Mouse (Mus musculus) embryonic stem cell, embryonic (primary cell): Measurements from ENCODE around the gene Ddt.
"Not testable (repeated sequence)": the region's sequence is repeated elsewhere in the genome, so short reads cannot be mapped to it uniquely, and the experiment has no call there.

Experiments used
- CTCF ChIA-PET, 4 experiments: fragments of 300-600 bp in 2 of 4; fragments of 350-600 bp in 2 of 4; sonication (Branson Sonifier 250); formaldehyde crosslinking; loops; one replicate each; lab custom pipeline; 2022; ENCODE audit warnings: inconsistent platforms in 2 of 4; lab: Charles Lee
- POLR2A ChIA-PET, 4 experiments: fragments of 300-600 bp in 2 of 4; fragments of 350-600 bp in 2 of 4; sonication (Branson Sonifier 250); formaldehyde crosslinking; loops; one replicate each; lab custom pipeline; 2022; ENCODE audit warnings: antibody characterized with exemption in 4 of 4, inconsistent platforms in 1 of 4; lab: Charles Lee

Gene Ddt

DNA sequence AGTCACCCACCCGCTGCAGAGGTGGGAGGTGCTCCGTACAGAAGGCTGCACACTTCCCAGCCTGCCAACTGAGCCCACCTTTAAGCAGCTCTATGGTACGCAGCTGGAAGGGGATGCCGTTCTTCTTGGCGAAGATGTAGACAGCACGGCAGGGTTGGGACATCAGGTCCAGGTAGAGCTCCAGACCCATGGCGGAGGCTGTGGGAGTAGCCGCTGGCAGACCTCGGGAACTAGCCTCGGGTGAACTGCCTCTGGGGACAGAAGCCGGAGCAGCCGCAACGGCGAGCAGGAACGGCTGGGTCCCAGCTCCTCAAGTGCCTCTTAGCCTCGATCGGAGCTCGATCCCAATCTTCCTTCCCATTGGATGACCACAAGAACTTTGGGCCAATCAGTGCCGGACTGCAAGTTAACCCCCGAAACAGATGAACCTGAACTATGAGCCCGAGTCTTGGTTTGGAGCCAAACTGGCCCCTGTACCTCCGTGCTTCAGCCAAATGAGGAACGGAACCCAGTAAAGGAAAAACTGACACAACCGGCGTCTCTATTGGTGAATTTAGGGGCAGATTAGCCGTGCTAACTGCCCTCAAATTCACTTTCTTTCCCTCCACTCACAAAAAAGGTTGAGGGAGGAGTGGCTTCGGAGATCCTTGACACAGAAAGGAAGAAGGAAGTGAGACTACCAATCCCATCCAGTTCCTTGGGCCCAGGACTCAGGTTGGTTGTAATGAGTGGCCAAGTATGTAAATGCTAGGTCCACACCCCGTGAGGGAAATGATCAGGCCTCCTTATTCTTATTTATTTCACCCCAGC lies 7.8 kb upstream of the Ddt start, which contains the start of the genes Gm20441 and Gstt3:
Gm20441 (minus strand) TSS at position 186 of the 810 bp plus-strand sequence.
Gstt3 (minus strand) TSS at position 646 of the 810 bp plus-strand sequence.
- POLR2A ChIA-PET, result interaction anchor here in 3 of 4 experiments (0.6 to 2.4 kb wide), 33 partner anchors 8 to 247 kb away, joined by 3 to 28 read pairs (median 4); partner anchors contain the start of genes Cabin1 (in 3 of the 3), Gstt2 (in 2 of the 3), Mif (in 2 of the 3) and Gstt1 (in 1 of the 3)
- CTCF ChIA-PET, result interaction anchor here in 3 of 4 experiments (0.5 to 2.0 kb wide), 14 partner anchors 8 to 195 kb away, joined by 3 to 9 read pairs (median 4); partner anchors contain the start of genes Ddt (in 1 of the 3), Gstt1 (in 1 of the 3) and Gstt2 (in 1 of the 3)

DNA sequence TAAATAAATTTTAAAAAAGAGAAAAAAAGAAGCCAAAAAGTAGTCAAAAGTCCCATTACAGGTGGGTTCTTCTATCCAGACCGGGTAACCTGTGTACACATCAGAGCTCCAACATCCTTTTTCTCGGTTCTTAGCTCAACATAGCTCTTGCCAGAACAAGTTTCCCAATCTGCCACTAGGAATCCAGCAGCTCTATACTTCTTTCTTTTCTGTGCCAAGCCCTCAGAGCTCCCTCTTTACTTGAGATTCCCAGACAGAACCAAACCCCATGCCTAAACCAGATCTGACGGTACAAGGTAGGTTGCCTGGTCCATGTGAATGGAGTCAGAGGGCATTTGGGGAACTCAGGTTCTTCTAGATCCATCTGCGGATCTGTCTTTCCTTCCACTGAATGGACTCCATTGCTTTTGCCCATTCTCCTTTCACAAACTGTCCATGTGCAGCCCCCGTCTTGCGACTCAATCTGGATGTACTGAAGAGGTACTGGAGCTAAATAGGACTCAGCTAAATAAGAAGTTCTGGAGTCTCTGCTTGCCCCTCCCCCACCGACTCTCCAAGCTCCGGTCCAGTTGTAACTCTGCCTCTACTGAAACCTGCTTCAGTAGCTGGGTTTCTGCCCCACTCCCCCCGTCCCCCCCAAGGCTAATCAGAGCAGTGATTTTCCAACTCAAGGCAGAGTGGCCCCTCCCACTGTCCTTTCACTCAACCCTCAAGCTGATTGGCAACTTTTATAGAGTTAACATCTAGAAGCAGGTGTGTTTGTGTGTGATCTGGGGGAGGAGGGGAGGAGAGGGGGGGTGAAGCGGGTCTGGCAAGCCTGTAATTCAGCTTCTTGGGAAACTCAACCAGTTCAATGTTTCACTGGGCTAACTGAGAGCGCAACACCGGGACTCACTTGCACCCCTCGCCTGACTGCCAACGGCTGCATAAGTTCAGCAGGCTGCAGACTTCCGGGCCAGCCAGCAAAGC lies 6.3 kb upstream of the Ddt start:
- ChIA-PET POLR2A (interaction anchor here (0.6 to 2.4 kb wide), 25 partner anchors 9 to 248 kb away, joined by 3 to 28 read pairs (median 4); partner anchors contain the start of genes Cabin1 (in 2 of the 4), Gstt2 (in 1 of the 4) and Smarcb1 (in 1 of the 4)), CTCF (interaction anchor here in 3 of 4 experiments (0.6 to 2.0 kb wide), 15 partner anchors 12 to 193 kb away, joined by 3 to 14 read pairs (median 4); partner anchors contain the start of genes Gstt1 (in 1 of the 3) and Gstt2 (in 1 of the 3))

DNA sequence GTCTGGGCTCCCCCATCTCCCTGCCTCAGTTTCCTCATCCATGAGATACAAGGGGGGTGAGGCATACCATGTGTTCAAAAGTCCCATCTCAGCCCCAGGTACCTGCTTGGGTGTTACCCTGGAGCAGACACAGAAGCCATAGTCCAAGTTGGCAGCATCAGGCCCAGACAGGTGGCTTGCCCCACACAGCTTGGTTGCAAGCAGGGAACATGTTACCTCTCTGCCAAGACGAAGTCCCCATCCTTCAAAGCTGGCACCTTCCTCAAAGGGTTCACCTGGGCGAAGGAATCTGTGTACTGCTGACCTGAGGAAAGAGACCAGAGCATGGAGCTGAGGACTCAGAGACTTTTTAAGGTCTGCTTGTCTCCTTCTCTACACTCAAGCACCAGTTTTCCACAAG lies 4.7 kb upstream of the Ddt start:
- POLR2A ChIA-PET, result interaction anchor here in 2 of 4 experiments (0.6 to 2.3 kb wide), 5 partner anchors 14 to 210 kb away, joined by 3 to 11 read pairs (median 3); partner anchors contain the start of gene Cabin1 (in 1 of the 2)
- CTCF ChIA-PET, result interaction anchor here in 2 of 4 experiments (0.8 to 1.8 kb wide), 4 partner anchors 13 to 69 kb away, joined by 3 to 4 read pairs (median 4); no protein-coding TSS in a partner anchor

DNA sequence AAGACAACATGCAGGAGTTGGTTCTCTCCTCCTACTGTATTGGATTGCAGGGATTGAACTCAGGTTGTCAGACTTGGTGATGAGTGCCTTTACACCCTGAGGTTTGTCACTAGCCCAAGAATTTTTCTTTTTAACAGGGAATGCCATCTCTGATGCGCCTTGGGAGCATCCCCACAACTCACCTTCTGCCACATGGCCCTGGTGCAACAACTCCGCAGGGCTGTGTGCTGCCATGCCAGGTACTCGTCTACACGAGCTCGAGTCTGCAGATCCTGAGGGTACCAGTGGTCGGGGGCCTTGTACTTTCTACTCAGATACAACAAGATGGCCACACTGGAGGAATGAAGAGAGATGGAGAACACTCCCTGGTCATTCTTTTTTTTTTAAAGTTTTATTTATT lies 3.3 kb upstream of the Ddt start:
- POLR2A ChIA-PET, result interaction anchor here in 2 of 4 experiments (1.0 to 2.3 kb wide), 2 partner anchors 12 to 15 kb away, joined by 4 to 11 read pairs; partner anchors contain the start of gene Cabin1 (in 1 of the 2)
- CTCF ChIA-PET, result interaction anchor here in 2 of 4 experiments (0.6 kb wide), 2 partner anchors 250 to 461 kb away, joined by 4 to 5 read pairs; partner anchors contain the start of gene Prmt2 (in 1 of the 2)

DNA sequence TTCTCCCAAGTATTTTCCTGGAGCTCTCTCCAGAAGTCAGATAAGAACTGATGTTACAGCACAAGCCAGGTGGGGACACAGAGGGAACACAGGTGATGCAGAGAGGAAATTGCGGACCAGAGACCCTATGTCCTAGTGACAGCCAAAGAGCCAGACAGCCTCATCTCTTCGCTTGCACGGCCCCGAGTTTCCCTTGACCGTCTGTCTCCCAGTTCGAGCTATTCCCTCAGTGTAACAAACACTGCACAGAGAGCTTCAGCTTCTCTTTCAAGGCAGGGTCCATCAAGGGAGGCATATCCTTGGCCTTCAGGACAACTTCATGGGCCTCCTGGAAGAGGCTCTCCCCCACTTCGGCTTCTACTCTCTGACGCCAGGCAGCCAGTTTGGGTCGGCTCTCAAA lies 1.4 kb upstream of the Ddt start:
- CTCF ChIA-PET, result interaction anchor here in 3 of 4 experiments (1.7 to 2.9 kb wide), 4 partner anchors 10 to 59 kb away, joined by 6 to 40 read pairs (median 17); partner anchors contain the start of gene Cabin1 (in 3 of the 3)
- POLR2A ChIA-PET, result interaction anchor here in 2 of 4 experiments (0.8 to 3.5 kb wide), 8 partner anchors 8 to 157 kb away, joined by 3 to 77 read pairs (median 24); partner anchors contain the start of genes Cabin1 (in 2 of the 2) and Gstt2 (in 1 of the 2)

DNA sequence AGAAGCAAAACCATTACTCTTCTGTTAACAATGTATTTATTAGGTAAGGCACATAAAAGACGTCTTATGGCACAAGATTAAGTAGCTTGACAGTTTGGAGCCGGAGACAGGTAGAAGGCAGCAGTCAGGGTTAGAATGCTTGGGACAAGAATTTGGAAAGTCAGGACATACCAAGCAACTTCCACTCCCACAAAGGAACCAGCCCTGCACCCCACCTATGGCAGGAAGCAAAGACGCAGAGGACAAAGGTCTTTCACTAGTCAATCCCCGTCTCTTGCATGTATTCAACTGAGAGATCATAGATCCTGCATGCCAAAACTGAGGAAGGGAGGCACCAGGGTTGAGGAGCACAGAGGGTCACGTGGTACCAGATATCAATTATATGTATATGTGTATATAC lies 888 bp upstream of the Ddt start:
- POLR2A ChIA-PET, result interaction anchor here in 3 of 4 experiments (0.8 to 3.5 kb wide), 29 partner anchors 8 to 188 kb away, joined by 3 to 77 read pairs (median 7); partner anchors contain the start of genes Cabin1 (in 3 of the 3), Mif (in 2 of the 3), Gm867 (in 1 of the 3) and Gstt1 (in 1 of the 3)
- CTCF ChIA-PET, result interaction anchor here in 3 of 4 experiments (1.2 to 2.9 kb wide), 14 partner anchors 9 to 188 kb away, joined by 3 to 40 read pairs (median 4); partner anchors contain the start of gene Cabin1 (in 3 of the 3)

DNA sequence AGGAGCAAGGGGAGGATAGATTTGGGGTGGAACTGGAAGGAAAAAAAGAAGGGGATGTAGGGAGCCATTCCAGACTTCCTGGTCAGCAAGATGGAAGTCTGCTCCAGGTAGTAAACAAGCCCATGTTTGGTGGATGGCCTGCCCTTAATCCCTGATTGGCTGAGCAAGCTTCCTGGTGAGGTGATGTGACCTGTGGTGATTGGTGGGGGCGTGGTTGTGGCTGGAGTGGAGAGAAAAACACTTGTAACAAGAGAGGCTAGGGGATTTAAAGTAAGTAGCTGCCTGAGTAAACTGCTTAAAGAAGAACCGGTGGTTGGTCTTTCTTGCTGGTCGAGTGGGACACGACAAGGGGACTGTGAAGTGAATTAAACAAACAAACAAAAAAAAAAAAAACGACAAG lies 5.5 kb downstream of the Ddt start:
- POLR2A ChIA-PET, result interaction anchor here in 3 of 4 experiments (0.6 to 1.6 kb wide), 4 partner anchors 12 to 68 kb away, joined by 3 to 10 read pairs (median 4); partner anchors contain the start of gene Gstt1 (in 1 of the 3)
- CTCF ChIA-PET, result not testable (repeated sequence)

DNA sequence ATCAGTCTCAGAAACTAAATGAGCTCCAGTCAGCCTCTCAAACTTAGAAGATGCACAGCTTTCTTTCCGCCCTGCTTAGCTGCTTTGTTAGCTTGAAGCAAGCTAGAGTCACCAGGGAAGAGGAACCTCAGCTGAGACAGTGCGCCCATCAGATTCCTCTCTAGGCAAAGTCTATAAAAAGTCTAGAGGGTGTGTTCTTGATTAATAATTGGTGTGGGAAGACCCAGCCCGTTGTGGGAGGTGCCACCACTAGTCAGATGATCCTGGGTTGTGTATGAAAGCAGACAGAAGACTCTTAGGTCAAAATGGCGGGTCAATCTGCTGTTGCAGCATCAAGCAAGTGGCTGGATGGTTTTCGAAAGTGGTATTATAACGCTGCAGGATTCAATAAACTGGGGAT lies 6.4 kb downstream of the Ddt start:
- ChIA-PET CTCF (interaction anchor here in 2 of 4 experiments (0.6 to 1.1 kb wide), 4 partner anchors 65 to 260 kb away, joined by 3 to 4 read pairs (median 4); no protein-coding TSS in a partner anchor), POLR2A (interaction anchor here in 2 of 4 experiments (0.6 to 1.2 kb wide), 5 partner anchors 7 to 201 kb away, joined by 3 read pairs; no protein-coding TSS in a partner anchor)

DNA sequence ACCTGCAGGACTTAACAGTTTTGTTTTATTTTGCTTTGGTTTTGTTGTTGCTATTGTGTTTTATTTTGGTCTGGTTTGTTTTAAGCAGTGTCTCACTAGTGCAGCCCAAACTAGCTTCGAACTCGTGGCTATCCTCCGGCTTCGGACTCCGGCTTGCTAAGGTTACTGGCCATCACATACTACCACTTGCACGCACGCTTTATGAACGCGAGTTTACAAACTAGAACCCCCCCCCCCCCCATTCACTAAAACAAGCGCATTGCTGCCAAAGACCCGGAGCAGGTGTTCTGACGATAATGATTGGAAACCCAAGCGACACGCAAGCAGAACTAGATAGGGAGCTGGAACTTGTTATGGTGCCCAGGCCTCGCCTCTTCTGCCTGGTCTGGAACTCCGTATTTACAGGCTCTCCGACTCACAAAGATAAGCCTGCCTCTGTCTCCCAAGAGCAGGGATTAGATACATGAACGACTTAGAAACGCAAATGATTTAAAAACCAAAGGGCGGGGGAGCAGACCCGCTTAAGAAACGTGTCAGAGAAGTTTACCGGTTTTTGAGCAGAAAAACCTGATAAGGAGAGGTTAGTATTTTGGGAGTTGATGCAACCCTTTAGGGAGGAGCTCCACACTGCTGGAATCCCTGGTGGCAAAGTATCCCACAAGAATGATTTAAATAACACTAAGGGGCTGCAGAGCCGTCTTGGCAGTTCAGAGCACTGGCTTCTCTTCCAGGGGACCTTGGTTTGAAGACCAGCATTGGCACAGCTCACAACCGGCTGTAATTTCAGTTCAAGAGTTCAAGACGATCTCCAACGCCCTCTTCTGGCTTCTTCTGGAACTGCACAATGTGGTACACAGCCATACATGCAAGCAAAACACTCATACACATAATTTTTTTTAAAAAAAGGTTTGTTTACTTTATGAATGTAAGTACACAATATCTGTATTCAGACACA lies 8.4 kb downstream of the Ddt start:
- CTCF ChIA-PET, result interaction anchor here (0.6 to 2.3 kb wide), 60 partner anchors 8 to 1552 kb away, joined by 3 to 40 read pairs (median 5); partner anchors contain the start of genes Ddt (in 4 of the 4), Gstt2 (in 3 of the 4), Gm20441 (in 2 of the 4) and Mif (in 2 of the 4)
- POLR2A ChIA-PET, result interaction anchor here (0.5 to 4.4 kb wide), 81 partner anchors 8 to 701 kb away, joined by 3 to 77 read pairs (median 4); partner anchors contain the start of genes Ddt (in 3 of the 4), Gm20441 (in 3 of the 4), Gstt1 (in 3 of the 4) and Mif (in 3 of the 4)

DNA sequence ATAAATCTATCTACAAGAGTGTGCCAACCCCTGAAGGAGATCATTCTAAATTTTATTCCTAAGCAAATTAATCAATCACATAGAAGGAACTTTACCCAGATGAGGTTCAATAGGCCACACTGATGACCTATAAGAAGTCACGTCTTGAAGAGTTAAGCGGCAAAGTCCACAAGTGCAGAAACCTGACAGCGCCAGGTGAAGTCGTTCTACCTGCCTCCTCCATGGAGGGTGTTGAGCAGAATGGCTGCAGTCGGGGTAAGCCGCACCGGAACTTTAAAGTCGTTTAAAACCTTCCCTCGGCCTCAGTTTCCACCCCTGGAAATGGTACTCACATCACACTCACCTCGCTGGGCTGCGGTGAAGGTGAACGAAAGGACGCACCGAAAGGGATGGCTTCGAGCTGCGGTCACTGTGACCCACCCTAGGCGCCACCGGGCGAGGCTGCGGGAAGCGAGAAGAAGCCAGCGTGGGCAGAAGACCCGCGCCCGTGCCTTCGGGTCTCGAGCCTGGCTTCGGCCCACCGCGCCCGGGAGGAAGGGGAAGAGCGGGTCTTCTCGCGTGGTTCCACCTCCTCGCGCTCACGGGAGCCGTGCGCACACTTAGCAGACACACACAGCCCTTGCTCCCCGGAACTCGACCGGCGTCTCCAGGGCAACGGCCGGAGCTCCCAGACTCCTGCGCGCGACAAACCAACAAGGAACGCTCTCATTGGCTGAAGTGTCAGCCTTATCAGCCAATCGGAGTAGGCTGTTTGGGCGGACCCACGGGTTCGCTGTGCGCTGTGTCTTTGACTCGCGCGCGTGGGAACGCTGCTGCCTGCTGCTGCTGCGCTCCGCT lies 9.3 kb downstream of the Ddt start, which contains the start of gene Cabin1:
Cabin1 (minus strand) TSS at position 660 of the 837 bp plus-strand sequence.
- ChIA-PET CTCF (interaction anchor here (0.6 to 2.3 kb wide), 39 partner anchors 9 to 1553 kb away, joined by 3 to 40 read pairs (median 6); partner anchors contain the start of genes Ddt (in 4 of the 4), Gstt2 (in 2 of the 4), Mif (in 2 of the 4) and Gm20441 (in 1 of the 4)), POLR2A (interaction anchor here in 3 of 4 experiments (0.6 to 4.4 kb wide), 74 partner anchors 8 to 700 kb away, joined by 3 to 77 read pairs (median 4); partner anchors contain the start of genes Ddt (in 3 of the 3), Gm20441 (in 3 of the 3), Gstt1 (in 3 of the 3) and Mif (in 3 of the 3))

DNA sequence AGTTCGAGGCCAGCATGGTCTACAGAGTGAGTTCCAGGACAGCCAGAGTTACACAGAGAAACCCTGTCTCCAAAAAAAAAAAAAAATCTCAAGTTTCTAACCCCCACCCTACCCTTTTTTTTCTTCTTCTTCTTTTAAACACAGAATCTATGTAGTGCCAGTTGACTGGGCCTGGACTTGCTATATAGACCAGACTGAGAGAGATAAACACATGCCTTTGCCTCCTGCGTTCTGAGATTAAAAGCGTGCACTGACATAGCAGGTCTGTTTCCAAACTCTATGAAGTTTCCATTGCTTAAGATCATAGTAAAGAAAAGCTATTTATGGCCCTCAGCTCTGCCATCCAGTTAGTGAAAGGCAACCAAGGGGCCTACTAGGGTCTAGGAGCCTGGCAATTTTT lies 10.8 kb downstream of the Ddt start:
- CTCF ChIA-PET, result no interaction called here
- POLR2A ChIA-PET, result interaction anchor here in 2 of 4 experiments (0.9 to 4.4 kb wide), 5 partner anchors 11 to 136 kb away, joined by 3 to 77 read pairs (median 3); partner anchors contain the start of gene Ddt (in 2 of the 2)

DNA sequence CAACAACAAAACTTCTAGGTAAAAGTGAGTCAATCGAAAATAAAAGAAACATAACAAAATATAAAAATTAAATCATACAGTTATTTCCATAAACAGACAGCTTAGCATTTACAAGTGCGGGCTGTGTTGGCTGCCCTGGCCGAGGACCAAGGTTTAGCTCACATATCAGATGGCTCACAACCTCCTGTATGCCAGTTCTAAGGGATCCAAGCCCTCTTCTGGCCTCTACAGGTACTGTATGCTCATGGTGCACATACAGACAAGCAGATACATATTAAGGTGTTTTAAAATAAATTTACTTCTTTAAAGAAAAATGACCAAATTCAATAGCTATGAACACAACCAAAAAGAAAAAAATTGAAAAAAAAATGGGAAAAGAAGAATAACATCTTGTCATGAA lies 12.9 kb downstream of the Ddt start:
- ChIA-PET POLR2A (interaction anchor here in 3 of 4 experiments (0.7 to 2.4 kb wide), 9 partner anchors 13 to 172 kb away, joined by 3 to 6 read pairs (median 4); partner anchors contain the start of gene Ddt (in 2 of the 3)), CTCF (interaction anchor here (0.6 to 1.8 kb wide), 7 partner anchors 16 to 93 kb away, joined by 3 to 7 read pairs (median 3); no protein-coding TSS in a partner anchor)

DNA sequence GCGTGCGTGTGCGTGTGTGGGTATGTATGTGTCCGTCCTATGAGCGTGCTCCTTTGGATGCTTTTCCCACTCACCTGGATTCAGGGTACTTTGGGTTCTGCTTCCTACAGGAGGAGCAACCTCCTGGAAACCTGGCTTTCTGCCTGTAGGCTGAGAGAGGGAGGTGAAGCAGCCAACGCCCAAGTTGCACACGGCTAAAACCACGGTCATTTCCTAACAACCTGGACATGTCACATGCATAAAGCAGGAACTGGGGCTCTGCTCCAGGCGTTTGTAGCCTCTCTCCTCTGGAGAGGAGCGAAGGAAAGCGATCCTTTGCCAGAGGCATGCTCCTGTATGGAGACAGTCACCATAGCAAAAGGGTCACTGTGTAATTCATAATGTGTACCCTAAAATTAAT lies 16.5 kb downstream of the Ddt start:
- ChIA-PET POLR2A (interaction anchor here in 2 of 4 experiments (0.7 to 1.4 kb wide), 4 partner anchors 8 to 108 kb away, joined by 3 to 10 read pairs (median 4); partner anchors contain the start of genes Cabin1 (in 1 of the 2) and Ddt (in 1 of the 2)), CTCF (interaction anchor here in 3 of 4 experiments (0.6 to 2.7 kb wide), 7 partner anchors 8 to 170 kb away, joined by 3 to 8 read pairs (median 4); partner anchors contain the start of gene Ddt (in 1 of the 3))
